Mouse (Mus musculus) ES-CJ7 (cell line): Measurements from ENCODE around the gene Arsg.
"Not testable (repeated sequence)": the region's sequence is repeated elsewhere in the genome, so short reads cannot be mapped to it uniquely, and the experiment has no call there.

Experiments used
- DNase-seq: peaks from one replicate; pipeline ENCODE4 v3.0.0; 2011; ENCODE audit warnings: low read depth, low spot score

Gene Arsg

DNA sequence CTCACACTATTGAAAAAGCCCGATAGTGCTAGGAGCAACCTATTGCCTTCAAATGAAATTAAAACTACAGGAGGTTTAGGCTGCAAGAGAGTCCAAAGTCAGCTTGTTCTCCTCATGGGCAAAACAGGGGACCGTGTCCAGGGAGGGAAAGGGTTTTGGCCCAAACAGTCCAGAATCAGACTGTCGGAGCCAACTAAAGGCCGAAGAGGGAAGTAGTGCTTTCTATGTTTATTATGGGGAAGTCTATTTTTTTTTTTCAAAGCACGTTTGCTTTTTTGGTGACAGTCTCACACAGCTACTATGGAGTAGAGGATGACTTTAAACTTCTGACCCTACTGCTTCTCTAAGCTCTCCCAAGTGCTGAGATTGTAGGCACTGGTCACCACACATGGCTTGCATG, 5.0 kb upstream of the Arsg start:
- no peak for DNase-seq

DNA sequence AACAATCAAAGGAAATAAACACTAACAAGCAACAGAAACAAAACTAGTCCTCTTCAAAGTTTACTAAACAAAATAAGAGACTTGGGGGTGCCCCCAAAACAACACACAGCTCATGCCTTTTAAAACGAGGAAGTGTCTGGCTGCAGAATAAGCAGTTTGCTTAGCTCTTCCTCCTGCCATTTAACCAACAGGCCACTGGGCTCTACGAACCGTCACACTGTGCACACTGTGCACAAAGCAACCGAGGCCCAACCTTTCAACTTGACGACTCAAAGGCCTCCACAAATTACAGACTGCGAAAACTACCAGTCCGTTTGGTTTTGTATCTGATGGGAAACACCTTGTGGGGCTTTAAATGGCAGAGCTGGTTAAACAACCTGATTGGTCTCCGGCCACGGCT, 3.0 kb upstream of the Arsg start:
- no peak for DNase-seq

DNA sequence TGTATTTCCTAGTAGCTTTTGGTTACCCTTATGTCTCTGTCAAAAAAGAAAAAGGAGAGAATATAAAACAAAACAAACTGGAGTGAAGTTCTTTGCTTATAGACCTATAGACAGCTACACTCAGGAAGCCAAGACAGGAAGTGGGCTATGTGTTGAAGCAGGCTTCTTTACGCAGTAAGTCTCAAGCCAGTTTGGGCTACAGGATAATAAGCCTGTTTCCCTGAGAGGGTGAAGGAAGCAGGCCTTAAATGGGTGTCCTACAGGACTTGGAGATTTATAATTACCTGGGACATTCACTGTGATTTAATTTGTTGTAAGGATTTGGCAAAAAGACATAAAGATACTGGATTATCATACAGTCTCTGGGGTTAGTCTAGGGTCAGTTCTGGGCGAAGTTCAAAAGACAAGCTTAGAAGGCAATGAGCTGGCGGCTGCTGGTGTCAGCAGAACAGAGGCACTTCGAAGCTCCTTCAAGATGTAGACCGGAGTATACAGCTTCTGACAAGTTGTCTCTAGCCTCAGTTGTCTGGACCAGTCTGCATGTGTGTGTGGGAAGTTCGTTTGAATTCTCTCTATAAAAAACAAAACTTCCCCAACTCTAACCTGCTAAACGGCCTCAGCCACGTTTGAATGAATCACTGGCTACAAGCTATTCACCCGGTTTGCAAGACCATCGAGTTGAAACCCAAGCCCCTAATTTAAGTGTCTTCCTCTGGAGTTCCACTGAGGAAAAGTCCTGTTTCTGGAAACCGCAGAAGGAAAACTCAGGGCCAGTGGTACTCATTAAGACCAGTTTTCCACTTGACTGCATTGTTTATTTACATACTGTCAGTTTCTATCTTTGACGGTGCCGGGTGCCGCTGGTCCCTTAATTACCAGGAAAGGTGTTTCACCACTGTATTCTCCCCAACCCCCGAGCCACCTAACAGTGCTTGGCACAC, 2.0 kb upstream of the Arsg start:
- DNase-seq = no peak

DNA sequence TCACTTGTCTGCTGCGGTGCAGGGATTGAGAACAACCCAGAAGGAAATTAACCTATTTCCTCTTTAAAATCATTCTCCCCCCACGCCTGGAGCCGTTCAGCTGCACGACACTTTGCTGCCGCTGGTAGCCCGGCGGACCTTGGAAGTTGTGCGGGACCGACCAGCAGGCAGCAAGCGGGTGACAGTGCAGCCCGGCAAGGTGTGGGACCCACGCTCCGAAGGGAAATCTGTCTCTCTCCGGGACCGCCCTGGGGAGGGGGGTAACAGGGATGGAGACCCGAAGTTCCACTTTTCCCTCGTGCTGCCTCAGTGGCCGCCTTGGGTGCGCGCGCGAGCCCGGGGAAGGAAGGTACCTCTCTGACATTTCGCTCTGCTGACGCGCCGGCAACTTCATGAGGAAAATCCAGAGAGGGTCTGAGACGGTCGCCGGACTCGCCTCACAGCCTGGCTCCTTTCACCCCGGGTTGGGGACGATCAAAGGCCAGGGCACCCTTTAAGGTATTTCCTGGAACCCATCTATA, 943 bp upstream of the Arsg start:
- peak; percentile 33 for DNase-seq

DNA sequence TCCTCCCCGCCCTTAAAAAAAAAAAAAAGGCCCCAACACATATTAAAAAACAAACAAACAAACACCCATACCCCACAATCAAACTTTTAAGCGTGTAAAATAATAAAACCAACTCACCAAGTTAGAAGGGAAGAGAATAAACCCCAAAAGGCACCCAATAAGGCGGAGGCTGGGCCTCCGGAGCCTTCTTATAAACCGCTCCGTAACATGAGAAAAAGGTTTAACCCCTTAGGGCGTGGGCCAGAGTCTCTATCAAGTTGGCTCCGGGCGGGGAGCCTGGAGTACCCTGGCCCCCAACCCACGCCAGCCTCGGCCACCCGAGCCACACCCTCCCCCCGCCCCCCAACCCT, 378 bp upstream of the Arsg start:
- DNase-seq = no peak

DNA sequence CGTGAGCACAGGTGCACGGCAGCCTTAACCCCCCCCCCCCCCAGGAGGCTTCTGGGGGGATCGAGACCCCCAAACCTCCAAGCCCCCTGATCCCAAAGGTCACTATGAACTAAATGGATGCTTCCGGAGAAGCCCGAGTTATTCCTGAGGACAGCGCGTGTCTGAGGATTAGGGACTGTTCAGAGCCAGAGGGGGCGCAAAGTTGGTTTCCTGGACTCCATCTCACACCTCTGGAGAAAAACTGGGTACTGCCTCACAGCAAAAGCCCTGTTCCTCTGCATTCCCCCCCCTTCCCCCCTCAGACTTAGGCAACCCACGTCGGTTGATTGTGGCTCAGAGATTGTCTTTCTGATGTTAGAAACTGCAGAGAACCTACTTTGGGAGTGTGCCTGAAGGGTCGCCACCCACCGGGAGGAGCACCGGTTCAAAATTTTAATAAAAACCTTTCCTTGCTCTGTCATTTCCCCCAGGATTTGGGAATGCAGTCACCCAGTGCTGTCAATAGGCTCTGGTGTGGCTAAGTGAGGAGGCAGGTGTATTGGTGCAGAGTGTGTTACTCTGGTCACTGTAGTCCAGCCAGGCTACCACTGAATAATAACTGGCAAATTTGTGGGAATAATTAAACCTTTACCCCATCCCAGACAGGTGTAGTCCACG, 1.0 kb downstream of the Arsg start:
- peak; percentile 76 for DNase-seq

DNA sequence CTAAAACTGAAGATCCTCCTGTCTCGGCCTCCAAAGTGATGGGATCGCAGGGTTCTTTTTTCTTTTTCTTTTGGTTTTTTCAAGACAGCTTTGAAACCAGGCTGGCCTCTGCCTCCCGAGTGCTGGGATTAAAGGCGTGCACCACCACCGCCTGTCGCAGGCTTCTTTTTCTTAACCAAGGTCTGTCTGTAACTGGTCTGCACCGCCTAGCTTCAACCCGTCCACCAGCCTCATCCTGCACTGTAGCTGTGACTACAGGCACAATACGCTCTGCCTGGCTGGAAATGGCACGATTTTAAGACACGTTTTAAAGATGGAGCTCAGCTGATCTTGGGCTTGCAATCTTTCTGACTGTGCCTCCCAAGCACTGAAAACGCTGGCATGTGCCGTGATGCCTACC, 1.7 kb downstream of the Arsg start:
- peak; percentile 75 for DNase-seq

DNA sequence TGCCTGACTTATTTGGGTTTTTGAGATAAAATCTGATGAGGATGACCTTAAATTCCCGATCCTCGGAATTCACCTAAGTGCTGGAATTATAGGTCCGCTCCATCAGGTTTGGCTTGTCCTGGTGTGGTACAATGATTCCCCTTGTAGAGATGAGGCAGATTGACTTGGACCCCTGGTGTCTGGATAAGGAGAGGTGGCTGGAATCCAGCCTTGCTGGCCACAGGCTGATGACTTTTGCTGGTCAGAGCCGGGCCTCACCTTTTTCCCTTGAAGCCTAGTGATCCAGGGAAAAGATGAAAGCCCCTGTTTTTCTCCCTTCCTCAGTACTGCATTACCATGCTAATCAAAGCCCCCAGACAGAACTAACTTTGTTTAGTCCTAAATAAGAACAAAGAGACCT, 2.5 kb downstream of the Arsg start:
- DNase-seq = peak; percentile 19

DNA sequence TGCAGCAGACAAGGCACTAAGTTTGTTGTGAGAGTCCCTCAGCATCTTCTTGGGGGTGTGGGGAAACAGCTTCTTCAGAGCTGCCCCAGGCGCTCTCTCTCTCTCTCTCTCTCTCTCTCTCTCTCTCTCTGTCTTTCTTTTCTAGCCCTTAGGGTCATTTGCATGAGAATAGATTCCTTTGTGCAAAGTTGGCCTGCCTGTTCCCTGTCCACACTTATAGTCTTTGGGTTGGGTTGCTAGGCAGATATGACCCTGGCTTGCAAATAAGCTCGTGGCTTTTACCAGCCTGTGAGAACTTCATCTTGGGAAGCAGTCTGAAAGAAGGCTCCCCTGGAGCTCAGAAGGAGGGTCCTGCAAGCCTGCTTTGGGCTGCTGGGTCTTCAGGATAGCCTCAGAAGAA, 3.1 kb downstream of the Arsg start:
- peak; percentile 74 for DNase-seq

DNA sequence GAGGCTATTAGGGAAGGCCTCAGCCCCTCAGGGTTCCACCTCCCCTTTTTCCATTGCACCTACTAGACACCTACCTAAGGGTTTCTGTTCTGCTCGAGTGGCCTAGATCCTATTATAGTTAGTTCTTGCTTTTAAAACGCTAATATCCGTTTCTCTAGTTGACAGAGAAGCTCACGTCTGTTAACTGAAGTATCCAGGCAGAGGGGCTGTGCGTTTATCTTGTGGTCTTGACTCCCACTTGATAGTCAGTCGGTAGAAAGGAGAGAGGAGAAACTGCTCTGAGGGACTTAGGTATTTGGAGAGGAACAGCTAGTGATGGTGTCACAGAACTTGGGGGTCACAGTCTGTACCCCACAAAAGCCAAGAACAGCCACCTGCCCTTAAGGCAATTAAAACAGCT, 3.5 kb downstream of the Arsg start:
- no peak for DNase-seq

DNA sequence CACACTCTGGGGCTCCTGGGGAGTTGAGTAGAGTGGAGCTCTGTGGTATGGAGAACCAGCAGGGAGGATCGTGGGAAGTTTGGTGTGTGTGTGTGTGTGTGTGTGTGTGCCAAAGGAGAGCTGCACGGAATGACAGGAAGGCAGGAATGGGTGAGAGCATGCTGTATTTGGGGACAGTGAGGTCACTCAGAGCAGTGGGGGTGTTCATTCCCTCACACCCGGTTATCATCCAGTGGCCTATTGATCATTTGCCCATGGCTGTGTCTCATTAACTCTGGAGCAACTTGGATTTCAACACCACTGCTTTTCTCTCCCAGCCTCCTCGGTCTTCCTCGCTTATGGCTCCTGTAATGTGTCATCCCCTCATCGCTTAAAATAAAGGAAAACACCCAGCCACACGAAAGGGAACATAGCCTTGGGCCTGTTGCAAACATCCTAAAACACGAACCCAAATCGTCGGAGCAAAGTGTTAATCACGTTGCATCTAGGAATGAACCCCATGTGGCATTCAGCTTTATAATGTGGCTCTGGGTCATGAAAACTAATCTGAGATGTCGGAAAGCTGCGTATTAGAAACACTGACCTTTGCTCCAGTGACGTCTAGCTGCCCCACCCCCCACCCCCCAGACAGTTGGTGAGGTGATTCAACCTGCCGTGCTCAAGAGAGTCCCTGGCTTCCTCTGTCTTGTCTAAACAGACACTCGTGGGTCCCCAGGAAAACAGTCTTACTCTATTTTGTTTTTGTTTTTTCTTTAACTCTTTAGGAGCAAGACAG, 4.6 kb downstream of the Arsg start:
- no peak for DNase-seq

DNA sequence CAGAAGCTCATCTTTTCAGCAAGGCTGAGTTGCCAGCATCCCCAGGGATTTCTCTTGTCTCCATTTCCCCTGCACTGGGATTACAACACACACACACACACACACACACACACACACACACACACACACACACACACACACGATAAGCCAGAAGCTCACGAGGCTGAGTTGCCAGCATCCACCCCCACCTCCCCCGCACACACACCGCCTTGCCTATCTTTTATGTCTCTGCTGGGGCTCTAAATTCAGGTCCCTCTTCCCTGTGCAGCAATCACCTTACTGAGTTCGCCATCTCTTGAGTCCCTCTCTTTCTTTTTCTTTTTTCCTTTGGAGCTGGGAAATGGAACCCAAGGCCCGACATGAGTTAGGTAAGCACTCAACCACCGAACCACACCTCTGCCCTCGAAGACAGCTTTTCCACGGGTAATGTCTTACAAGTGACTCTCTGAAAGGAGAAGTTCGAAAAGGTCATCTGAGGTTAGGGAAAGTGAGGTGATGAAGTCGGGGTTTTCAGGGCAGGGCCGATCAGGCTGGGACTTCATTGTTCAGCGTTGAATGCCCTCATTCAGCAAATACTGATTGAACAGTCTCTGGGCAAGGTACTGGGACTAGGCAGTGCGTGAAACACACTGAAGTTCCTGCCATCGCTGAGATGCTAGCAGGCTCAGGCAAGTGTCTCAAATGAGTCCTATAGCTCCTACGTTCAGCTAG, 6.6 kb downstream of the Arsg start:
- DNase-seq = peak; percentile 54

DNA sequence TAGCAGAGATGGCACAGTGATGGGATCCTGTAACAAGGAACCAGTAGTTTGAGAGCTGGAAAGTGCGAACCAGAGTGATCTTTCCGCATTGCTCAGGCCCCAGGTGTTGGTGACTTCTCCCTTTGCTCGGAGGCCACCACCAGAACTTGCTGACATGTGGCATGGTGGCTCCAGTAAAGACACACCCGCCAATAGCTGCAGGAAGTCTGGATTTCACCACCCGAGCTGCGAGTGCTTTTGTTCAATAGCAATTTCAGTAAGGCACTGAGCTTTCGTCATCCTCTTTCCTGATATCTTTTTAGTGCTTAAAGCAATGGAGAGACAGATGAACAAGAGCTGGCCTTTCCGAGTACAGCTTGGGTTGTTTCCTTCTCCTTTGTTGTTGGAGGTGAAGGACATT, 7.3 kb downstream of the Arsg start:
- no peak for DNase-seq

DNA sequence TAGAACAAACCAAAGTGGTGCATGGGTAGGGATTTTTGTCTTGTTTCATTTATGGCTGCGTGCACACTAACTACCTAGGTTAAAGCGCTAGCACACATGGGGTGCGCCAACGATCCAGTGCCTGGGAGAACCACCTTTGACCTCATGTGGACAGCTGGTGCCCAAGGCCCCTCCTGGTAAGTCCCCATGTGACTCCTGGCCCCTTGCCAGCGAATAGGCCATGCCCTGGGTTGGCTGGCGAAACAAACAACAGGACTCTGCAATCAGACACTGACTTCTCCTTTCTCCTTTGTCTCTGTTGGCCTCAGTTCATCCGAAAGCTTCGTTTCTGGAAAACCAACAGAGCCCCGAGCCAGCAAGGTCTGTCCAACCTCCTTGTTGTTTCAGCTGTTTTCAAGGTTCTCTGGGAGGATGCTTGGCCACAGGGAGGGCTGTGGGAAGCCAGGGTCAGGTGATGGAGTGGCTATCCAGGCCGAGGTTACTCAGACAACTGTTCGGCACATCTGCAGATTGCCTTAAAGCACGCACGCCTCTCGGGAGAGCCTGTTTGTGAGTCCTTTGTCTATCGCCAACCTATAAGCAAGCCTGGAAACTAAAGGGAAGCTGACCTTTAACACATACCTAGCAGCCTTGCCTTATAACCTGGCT, 12.3 kb downstream of the Arsg start:
- DNase-seq = no peak

DNA sequence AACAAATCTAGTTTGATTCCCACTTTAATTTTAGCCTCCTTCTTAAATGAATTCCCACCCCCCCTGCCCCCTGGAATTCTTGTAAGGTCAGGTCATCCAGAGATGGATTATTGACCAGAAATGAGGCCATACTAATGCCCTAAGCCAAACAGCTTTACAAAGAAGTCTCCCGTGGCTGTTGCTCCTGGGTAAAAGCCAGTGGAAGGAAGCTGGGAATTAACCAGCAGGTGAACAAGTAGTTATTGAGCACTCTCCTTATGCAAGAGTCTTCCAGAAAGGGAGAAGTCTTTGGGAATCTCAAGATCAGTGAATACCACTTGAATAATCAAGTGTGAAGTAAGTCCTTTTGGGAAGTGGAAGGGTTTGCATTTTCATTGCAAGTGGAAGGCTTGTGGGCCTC, 13.9 kb downstream of the Arsg start:
- DNase-seq = no peak

DNA sequence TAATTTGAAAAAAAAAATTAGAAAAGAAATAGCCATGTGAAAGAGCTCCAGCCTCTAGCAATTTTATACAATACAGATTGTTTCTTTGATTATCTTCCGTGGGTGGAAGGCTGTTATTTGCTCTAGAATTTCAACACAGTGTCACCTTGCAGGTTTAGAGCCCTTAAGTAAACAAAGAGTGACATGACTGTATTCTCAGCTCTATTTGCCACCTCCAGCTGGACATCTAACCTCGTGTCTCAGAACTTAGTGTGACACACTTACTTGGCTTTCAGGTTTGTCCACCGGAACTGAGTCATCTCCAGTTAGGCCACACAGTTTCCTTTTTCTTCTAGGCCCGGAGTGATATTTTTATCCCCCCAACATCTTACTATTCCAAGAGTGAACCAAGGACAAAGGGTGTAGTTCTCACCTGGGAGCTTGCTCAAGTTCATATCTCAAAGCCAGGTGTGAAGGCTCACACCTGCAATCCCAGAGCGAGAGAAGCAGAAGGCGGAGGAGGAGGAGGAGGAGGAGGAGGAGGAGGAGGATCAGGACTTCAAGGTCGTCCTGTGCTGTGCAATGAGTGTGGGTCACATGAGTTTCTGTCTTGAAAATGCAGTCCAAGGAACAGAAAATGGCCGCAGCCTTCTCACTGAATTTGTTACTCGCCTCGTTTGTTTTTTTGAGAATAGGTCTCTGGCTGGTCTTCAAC, 15.0 kb downstream of the Arsg start:
- no peak for DNase-seq

DNA sequence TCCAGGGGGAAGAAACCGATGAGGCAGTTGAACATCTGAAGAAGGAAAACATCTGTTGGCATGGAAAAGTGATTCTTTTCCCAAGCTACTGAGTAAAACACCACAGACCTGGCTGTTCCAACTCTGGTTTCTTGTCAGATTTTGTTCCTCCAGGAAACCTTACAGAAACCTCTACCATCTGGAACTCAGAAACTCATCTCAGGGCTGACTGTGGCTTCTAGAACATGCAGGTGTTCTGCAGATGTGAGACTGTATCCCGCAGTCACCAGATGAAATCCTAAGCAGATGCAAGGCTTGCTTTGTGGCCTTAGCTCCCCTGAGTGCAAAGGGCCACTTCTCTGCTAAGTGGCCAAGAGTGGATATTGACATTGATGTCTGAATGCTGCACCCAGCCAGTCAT, 16.6 kb downstream of the Arsg start:
- DNase-seq = no peak

DNA sequence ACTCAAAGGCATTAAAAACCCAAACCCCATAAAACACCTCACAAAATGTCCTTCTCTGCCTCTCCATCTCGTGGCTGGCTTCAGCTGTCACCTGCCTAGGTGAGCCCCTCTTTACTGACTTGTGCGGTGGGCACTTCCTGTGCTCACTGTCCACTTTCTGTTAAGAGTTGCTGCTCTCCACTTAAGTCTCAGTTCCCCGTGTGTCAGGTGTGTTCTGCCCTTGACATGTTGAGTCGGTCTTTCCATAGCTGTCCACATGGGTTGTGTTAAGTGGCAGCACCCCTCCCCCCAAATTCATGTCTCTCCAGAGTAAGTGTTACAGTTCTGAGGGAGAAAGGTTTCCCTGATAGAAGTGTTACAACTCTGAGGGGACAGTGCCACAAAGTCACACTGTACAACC, 18.7 kb downstream of the Arsg start:
- no peak for DNase-seq

DNA sequence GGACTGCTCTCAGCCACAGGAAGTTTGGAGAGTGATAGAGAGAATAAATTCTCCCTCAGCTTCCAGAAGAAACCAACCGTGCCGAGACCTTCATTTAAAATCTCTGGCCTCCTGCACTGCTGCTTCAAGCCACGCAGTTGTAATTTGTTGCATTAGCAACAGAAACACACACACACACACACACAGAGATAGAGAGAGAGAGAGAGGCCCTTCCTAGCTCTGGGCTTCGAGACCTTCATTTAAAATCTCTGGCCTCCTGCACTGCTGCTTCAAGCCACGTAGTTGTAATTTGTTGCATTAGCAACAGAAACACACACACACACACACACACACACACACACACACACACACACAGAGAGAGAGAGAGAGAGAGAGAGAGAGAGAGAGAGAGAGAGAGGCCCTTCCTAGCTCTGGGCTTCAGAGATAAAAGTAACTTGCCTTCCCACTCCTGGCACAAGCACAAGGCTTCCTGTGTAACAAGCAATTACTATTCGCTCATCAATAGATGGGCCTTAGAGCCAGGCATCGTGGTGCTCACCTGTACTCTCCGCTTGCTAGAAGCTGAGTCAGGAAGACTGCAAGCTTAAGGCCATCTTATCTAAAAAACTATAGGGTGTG, 19.8 kb downstream of the Arsg start:
- DNase-seq = not testable (repeated sequence)
